In the genomic region with DNA sequence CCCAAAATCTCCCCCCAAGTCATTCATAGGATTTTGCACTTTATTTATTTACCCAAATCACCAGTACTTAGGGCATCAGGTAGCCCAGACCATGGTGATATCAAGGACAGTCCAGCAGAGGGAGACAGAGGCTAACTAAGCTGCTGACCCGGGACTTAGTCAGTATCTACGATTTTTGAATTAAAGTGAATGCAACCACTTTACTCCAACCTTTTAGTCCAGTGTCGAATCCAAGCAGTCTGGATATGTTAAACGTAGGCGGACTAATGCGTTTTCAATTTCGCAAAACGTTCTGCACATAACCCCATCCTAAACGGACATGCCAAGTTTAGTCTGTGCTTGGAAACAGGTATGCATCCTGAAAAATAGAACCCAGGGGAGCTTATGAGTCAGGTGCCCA, we compare ENCODE assay signal across 9 mouse cellular contexts. TPM values are rescaled to one million over a fixed set of nuclear protein-coding genes. Genes with fewer than 3 reads are reported as not detected.
A peak's percentile ranks its signal among the peaks of the same experiment; 100 is the strongest.
DNase-seq lines count a peak whose midpoint lies in the region; ATAC-seq and TF ChIP-seq lines count a peak whose summit lies in the region.
"Had no signal": no experiment of that assay in that cellular context is flagged by ENCODE, and none has a peak within 500 bp of the region (broad histone marks: within the 10 kb centered on the region; RNA-seq: fewer than 3 reads in every experiment).

No protein-coding gene starts in this region.

- peak; percentile 34 for DNase-seq in liver
- no peak for DNase-seq in liver, embryonic 11.5 days (ENCODE audit: low spot score)
- peak; percentile 70 for DNase-seq in cerebellum, adult 2 months
- peak; percentile 59 for DNase-seq in hindbrain, embryonic 10.5 days (ENCODE audit: low spot score)
- DNase-seq in layer of hippocampus, adult 18-20 months (ENCODE audit: low spot score in 2 of 2), result peak; percentile 40 to 78
- peak; percentile 62 for DNase-seq in lung, postnatal 25 days (ENCODE audit: low spot score)
- DNase-seq in right cerebral cortex, postnatal 10 days (ENCODE audit: low spot score in 2 of 2), result peak; percentile 63 to 72

- H3K27ac ChIP-seq in liver, embryonic 11.5 days (ENCODE audit: low read depth, low read length), result no peak overlapping the region
- no peak overlapping the region for H3K27ac ChIP-seq in cerebellum, adult 2 months (ENCODE audit: insufficient read depth, low read length)
- no peak overlapping the region for H3K27ac ChIP-seq in forebrain, embryonic 16.5 days (ENCODE audit: low read length)
- no peak overlapping the region for H3K27ac ChIP-seq in hindbrain, embryonic 10.5 days

- no peak for ATAC-seq in liver, embryonic 11.5 days (replicated peaks; ENCODE audit: low FRiP score)
- ATAC-seq in forebrain, embryonic 16.5 days, result no peak

- H3K9me3 ChIP-seq in liver, embryonic 11.5 days (ENCODE audit: control insufficient read depth, low read length), result 0 out of 2 replicates have a peak, but pooled peaks cover 3% of the 10 kb centered on the region
- no peaks in the 10 kb centered on the region for H3K9me3 ChIP-seq in forebrain, embryonic 16.5 days (ENCODE audit: control insufficient read depth, low read length)
- H3K9me3 ChIP-seq in hindbrain, embryonic 10.5 days, result 0 out of 2 replicates have a peak, but pooled peaks cover 5% of the 10 kb centered on the region

- H3K36me3 ChIP-seq in liver, embryonic 11.5 days (ENCODE audit: control insufficient read depth, insufficient read depth, low read length), result no peaks in the 10 kb centered on the region
- no peaks in the 10 kb centered on the region for H3K36me3 ChIP-seq in forebrain, embryonic 16.5 days (ENCODE audit: control insufficient read depth, insufficient read depth)
- H3K36me3 ChIP-seq in hindbrain, embryonic 10.5 days, result no peaks in the 10 kb centered on the region
- H3K36me3 ChIP-seq: G1E had no signal

- peaks cover 7% of the 10 kb centered on the region; the same call in 1 of the 2 replicates for H3K4me1 ChIP-seq in liver, embryonic 11.5 days (replicated peaks; ENCODE audit: control insufficient read depth, insufficient read depth, low read length)
- H3K4me1 ChIP-seq in cerebellum, adult 2 months (ENCODE audit: control insufficient read depth, insufficient read depth, low read length), result no peaks in the 10 kb centered on the region
- peaks cover 11% of the 10 kb centered on the region for H3K4me1 ChIP-seq in forebrain, embryonic 16.5 days (replicated peaks; ENCODE audit: control insufficient read depth, insufficient read depth, low read length)
- H3K4me1 ChIP-seq in hindbrain, embryonic 10.5 days (replicated peaks), result peaks cover 18% of the 10 kb centered on the region

- 5% methylated on average over 9 of the region's 9 CpGs for WGBS in liver, embryonic 11.5 days
- 4% methylated on average over 9 of the region's 9 CpGs for WGBS in cerebellum, adult 2 months
- WGBS in forebrain, embryonic 16.5 days, result 5% methylated on average over 9 of the region's 9 CpGs
- WGBS in hindbrain, embryonic 10.5 days, result 6% methylated on average over 9 of the region's 9 CpGs

- peak; percentile 80; the same call in 1 of the 2 replicates for TF ChIP-seq CTCF in cerebellum, adult 2 months (IDR thresholded peaks at IDR 0.05; ENCODE audit: borderline replicate concordance, insufficient read depth, low read depth, low read length)

- peaks cover 48% of the 10 kb centered on the region for H3K27me3 ChIP-seq in liver, embryonic 11.5 days (replicated peaks; ENCODE audit: control insufficient read depth, insufficient read depth, low read length)
- no peaks in the 10 kb centered on the region for H3K27me3 ChIP-seq in cerebellum, adult 2 months (ENCODE audit: control insufficient read depth, insufficient read depth, low read length)
- H3K27me3 ChIP-seq in forebrain, embryonic 16.5 days (replicated peaks; ENCODE audit: control insufficient read depth, insufficient read depth, low read length), result peaks cover 13% of the 10 kb centered on the region
- peaks cover 41% of the 10 kb centered on the region for H3K27me3 ChIP-seq in hindbrain, embryonic 10.5 days (ENCODE audit: insufficient read depth, poor library complexity, severe bottlenecking)

- H3K4me2 ChIP-seq in liver, embryonic 11.5 days, result no peak overlapping the region
- H3K4me2 ChIP-seq in forebrain, embryonic 16.5 days (ENCODE audit: low read length), result peak overlapping the region; percentile 83

- H3K9ac ChIP-seq in liver, embryonic 11.5 days (ENCODE audit: low read depth, low read length), result no peak overlapping the region
- H3K9ac ChIP-seq in forebrain, embryonic 16.5 days (replicated peaks; ENCODE audit: low read depth, low read length), result no peak overlapping the region

- H3K4me3 ChIP-seq in liver, embryonic 11.5 days (ENCODE audit: low read depth, low read length), result no peak overlapping the region
- no peak overlapping the region for H3K4me3 ChIP-seq in cerebellum, adult 2 months (replicated peaks; ENCODE audit: insufficient read depth, low read depth, low read length)
- H3K4me3 ChIP-seq in forebrain, embryonic 16.5 days (replicated peaks; ENCODE audit: low read length), result no peak overlapping the region
- peak overlapping the region; percentile 68 for H3K4me3 ChIP-seq in hindbrain, embryonic 10.5 days

- no peak for TF ChIP-seq POLR2A in cerebellum, adult 2 months (IDR thresholded peaks at IDR 0.05; ENCODE audit: borderline replicate concordance, insufficient read depth, low read length)

RNA-seq across cellular contexts. Expression of gene C2cd4b, which starts 0.6 kb away (rescaled TPM):
- polyA plus RNA-seq in liver, embryonic 11.5 days (2014; fragmentation: Nextera tagmentation; extraction: Ambion mirVana), result not detected in 2 replicates
- polyA plus RNA-seq in cerebellum, adult 2 months (2012; rRNA removed), result 0.33 and 0.54 TPM in 2 replicates
- polyA plus RNA-seq in forebrain, embryonic 16.5 days (2015; fragmentation: Nextera tagmentation; extraction: Ambion mirVana), result 0.26 and 0.30 TPM in 2 replicates
- 0.12 and 0.30 TPM in 2 replicates for polyA plus RNA-seq in hindbrain, embryonic 10.5 days (2016; fragmentation: Nextera tagmentation; extraction: Ambion mirVana)
- total RNA-seq in layer of hippocampus, adult 18-20 months (2021), result 1 to 10 TPM; 6.6 to 6.7 TPM
- total RNA-seq: G1E had no signal
- polyA plus RNA-seq: G1E had no signal
